Mouse (Mus musculus) ES-Bruce4 (cell line): ENCODE measurements around the gene Fam120a. TPM values are rescaled to one million over a fixed set of nuclear protein-coding genes. Genes with fewer than 3 reads are reported as not detected.

Experiments used
- H3K27ac ChIP-seq: 2 replicates; pipeline ENCODE4 v1.5.1; 2012; ENCODE audit warnings: low read length, inconsistent platforms; ENCODE audit not compliant: insufficient read depth
- H3K27me3 ChIP-seq: 2 replicates; pipeline ENCODE4 v1.6.1; 2012; ENCODE audit warnings: mild to moderate bottlenecking, low read length, inconsistent platforms; ENCODE audit not compliant: control insufficient read depth, poor library complexity, insufficient read depth, severe bottlenecking
- H3K36me3 ChIP-seq: 2 replicates; pipeline ENCODE4 v1.6.1; 2012; ENCODE audit warnings: inconsistent platforms, mild to moderate bottlenecking, low read length, moderate library complexity; ENCODE audit not compliant: control insufficient read depth, poor library complexity, insufficient read depth, severe bottlenecking
- H3K4me1 ChIP-seq: one replicate; pipeline ENCODE4 v1.8.1; 2011; ENCODE audit warnings: low read length; ENCODE audit not compliant: control insufficient read depth, insufficient read depth
- H3K4me3 ChIP-seq: 2 replicates; pipeline ENCODE4 v1.5.1; 2011; ENCODE audit warnings: low read depth, mild to moderate bottlenecking, low read length
- H3K9ac ChIP-seq: 2 replicates; pipeline ENCODE4 v1.6.1; 2012; ENCODE audit warnings: low read depth, mild to moderate bottlenecking, inconsistent platforms; ENCODE audit not compliant: poor library complexity, severe bottlenecking
- H3K9me3 ChIP-seq: replicated peaks from 2 replicates; pipeline ENCODE4 v1.6.1; 2012; ENCODE audit warnings: mild to moderate bottlenecking, low read length, inconsistent platforms; ENCODE audit not compliant: control insufficient read depth, poor library complexity, insufficient read depth, severe bottlenecking
- CTCF ChIP-seq: IDR thresholded peaks from one replicate; pipeline ENCODE4 v1.8.1; 2011; ENCODE audit warnings: low read depth, low read length
- EP300 ChIP-seq: IDR thresholded peaks from 2 replicates; pipeline ENCODE4 v1.6.1; 2011; ENCODE audit warnings: low read depth, low read length; ENCODE audit not compliant: insufficient read depth
- POLR2A ChIP-seq: IDR thresholded peaks from one replicate; pipeline ENCODE4 v1.8.1; 2011; ENCODE audit warnings: low read length; ENCODE audit not compliant: insufficient read depth
- polyA plus RNA-seq: library from polyadenylated mRNA; stranded (reverse); fragments of >200 nt; gene quantifications from 2 replicates; pipeline ENCODE4 v1.2.4, GENCODE M21; 2011; ENCODE audit warnings: low read depth; ENCODE audit not compliant: missing spikeins, insufficient read depth, insufficient read length

Fam120a gene
- 92.0 and 96.4 TPM in 2 replicates for polyA plus RNA-seq

DNA sequence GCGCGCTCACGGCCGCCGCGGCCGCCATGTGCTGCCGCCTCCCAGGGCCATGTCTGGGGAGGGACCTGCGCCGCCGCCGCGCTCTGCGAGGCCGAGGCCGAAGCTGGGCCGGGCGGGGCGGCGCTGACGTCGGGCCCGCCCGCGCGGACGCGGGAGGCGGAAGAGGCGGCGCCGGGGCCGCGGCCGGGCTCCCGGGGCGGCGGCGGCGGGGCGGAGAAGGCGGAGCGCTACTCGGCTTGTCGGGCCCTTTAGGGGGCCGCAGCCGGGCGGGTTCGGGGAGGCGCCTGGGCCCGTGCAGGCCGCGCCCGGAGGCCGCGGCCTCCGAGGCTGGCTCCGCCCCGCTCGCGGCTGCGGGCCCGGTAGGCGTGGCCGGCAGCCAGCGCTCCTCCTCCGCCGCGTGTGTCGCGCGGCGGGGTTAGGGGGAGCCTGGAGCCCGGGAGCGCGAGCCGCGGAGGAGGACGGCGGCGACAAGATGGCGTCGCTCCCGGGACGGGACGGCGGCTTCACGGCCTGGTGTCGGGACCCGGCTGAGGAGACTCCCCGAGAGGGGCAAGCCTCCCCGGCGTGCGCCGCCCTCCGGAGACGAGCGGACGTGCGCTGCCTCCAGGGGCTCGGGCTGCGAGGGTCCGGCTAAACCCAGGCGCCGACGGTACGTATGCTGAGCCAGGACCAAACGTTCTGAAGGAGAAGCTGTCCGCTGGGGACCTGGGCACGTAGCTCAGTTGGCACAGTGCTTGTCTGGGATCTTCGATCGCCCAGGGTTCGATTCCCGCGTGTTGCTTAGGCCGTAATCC is at the start of gene Fam120a:
Gene Fam120a, minus strand, starts transcription at position 62 of the 794 bp plus-strand sequence.
- H3K9me3 ChIP-seq = no peaks in the 10 kb centered on the region
- H3K27ac ChIP-seq = peak within 1 kb of the TSS; percentile 82
- no peaks in the 10 kb centered on the region for H3K36me3 ChIP-seq
- TF ChIP-seq POLR2A = no peak
- no peak for TF ChIP-seq CTCF
- H3K9ac ChIP-seq = peak within 1 kb of the TSS; percentile 96
- H3K4me3 ChIP-seq = peak within 1 kb of the TSS; percentile 91
- peaks cover 2% of the 10 kb centered on the region for H3K4me1 ChIP-seq
- no peaks in the 10 kb centered on the region for H3K27me3 ChIP-seq

DNA sequence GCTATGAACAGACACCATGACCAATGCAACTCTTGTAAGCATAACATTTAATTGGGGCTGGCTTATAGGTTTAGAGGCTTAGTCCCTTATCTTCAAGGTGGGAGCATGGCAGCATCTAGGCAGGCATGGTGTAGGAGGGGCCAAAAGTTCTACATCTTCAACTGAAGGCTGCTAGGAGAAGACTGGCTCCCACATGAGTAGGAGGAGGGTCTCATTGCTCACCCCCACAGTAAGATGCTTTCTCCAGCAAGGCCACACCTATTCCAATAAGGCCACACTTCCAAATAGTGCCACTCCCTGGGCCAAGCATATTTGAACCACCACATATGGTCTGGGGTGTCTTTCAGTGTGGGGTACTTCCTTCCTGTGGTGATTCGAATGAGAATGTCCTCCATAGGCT is 49.6 kb upstream of the Fam120a start:
- Histone ChIP-seq H3K9ac (no peak overlapping the region), H3K36me3 (no peaks in the 10 kb centered on the region), H3K9me3 (no peaks in the 10 kb centered on the region), H3K4me3 (no peak overlapping the region), H3K27ac (no peak overlapping the region), H3K4me1 (peaks cover 16% of the 10 kb centered on the region), H3K27me3 (no peaks in the 10 kb centered on the region)
- TF ChIP-seq POLR2A (no peak), EP300 (no peak), CTCF (no peak)

DNA sequence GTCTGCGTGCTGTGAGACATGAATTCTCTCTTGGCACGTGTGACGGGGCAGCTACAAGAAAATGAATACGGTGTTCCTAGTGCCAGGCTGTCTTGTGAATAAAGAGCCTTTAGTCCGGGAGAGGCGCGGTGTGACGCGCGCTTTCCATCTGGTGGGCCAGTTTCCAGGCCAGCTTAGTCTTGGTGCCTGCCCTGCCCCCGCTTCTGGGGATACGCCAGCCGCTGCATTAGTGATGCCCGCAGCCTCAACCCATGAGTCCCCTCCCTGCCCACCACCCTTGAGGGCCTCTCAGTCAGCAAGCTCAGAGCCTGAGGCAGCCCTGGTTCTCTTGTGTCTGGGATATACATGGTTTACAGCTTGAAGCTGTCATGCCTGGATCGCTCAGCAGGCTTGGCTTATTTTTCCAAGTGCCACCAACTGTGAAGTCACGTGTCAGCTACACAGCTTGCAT is 48.5 kb upstream of the Fam120a start:
- H3K27ac ChIP-seq = peak overlapping the region; percentile 29
- TF ChIP-seq EP300 = no peak
- no peak for TF ChIP-seq POLR2A
- TF ChIP-seq CTCF = no peak
- no peaks in the 10 kb centered on the region for H3K36me3 ChIP-seq

DNA sequence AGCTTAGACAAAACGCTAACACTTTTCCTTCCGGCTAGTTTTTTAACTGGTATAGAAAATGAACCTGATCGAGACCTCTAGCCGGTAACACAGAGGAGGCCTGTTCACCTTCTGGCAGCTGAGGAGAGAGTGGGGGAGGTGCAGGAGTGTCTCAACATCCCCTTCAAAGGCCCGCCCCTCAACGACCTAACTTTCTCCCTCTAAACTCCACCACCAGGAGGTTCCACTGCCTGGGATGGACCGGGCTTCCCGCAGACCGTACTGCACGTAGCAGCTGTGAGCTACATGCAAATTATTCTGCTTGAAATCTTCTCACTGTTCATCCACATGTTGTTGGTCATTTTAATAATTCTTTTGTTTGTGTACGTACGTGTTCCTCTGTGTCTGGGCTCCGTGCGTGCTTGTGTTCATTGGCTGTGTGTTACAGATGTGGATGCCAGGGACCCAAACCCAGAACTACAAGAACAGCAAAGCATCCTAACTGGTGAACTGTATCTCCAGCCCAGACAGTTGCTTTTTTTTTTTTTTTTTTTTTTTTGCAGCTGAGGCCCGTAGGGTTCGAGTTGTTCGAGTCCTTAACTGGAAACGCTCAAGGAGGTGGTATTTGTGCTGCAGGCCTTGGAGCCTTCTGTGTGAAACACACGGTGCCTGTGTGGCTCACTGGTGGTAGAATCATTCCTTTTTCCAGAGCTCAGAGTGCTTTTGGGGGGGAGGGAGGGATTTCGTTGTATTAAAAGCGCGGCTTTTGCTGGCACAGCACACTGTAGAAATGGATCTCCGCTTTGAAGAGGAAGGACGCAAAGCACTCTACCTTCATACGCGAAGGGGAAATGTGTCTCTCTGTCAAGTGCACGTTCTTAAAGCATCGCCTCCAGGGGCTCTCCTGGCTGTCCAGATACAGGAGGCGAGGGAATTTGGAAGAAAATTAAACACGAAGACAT is 47.8 kb upstream of the Fam120a start:
- H3K27ac ChIP-seq = peak overlapping the region; percentile 93

More for the DNA sequence above, 48.5 kb upstream of the Fam120a start:
- H3K27me3 ChIP-seq = no peaks in the 10 kb centered on the region
- no peaks in the 10 kb centered on the region for H3K9me3 ChIP-seq
- peak overlapping the region; percentile 32; the same call in 1 of the 2 replicates for H3K9ac ChIP-seq
- peak overlapping the region; percentile 4; the same call in 1 of the 2 replicates for H3K4me3 ChIP-seq
- H3K4me1 ChIP-seq = peaks cover 16% of the 10 kb centered on the region

DNA sequence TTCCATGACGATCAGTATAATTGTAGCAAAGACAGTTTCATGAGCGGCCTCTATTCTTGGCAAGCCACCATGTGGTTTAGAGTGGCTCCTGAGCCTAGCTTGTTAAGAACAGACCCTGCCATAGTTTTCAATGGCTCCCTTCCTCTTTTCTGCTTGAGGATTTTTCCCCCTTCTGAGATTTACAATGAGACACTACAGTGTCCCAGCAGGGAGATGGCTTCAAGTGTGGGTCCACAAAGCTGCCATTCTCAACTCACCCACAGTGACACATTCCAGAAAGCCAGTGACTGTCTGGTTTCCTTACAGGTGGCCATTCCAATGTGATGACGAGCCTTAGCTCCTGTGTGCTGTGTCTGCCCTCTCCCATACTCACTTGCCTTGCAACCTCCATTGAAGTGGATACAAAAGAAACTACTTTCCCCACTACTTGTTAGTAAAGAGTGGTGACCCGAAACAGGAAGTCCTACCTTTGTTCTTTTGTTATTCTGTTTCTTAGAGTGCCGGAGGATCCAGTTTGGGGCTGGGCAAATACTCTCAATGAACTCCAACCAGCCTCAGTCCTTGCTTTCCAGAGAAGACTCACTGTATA is 45.5 kb upstream of the Fam120a start:
- H3K36me3 ChIP-seq = no peaks in the 10 kb centered on the region
- no peaks in the 10 kb centered on the region for H3K27me3 ChIP-seq
- peaks cover 10% of the 10 kb centered on the region for H3K4me1 ChIP-seq
- H3K9ac ChIP-seq = no peak overlapping the region
- H3K9me3 ChIP-seq = no peaks in the 10 kb centered on the region
- peak overlapping the region; percentile 15; the same call in 1 of the 2 replicates for H3K4me3 ChIP-seq
- no peak for TF ChIP-seq CTCF
- TF ChIP-seq POLR2A = no peak
- peak; percentile 87 for TF ChIP-seq EP300
- H3K27ac ChIP-seq = peak overlapping the region; percentile 65

More for the DNA sequence above, 47.8 kb upstream of the Fam120a start:
- no peaks in the 10 kb centered on the region for H3K9me3 ChIP-seq
- peaks cover 10% of the 10 kb centered on the region for H3K4me1 ChIP-seq
- H3K27me3 ChIP-seq = no peaks in the 10 kb centered on the region
- H3K9ac ChIP-seq = peak overlapping the region; percentile 32; the same call in 1 of the 2 replicates
- H3K36me3 ChIP-seq = no peaks in the 10 kb centered on the region
- TF ChIP-seq CTCF (no peak), EP300 (peak; percentile 87), POLR2A (peak; percentile 25)
- peak overlapping the region; percentile 47 for H3K4me3 ChIP-seq
